Mouse (Mus musculus): ENCODE data around the gene Brd3os.

Gene Brd3os

DNA sequence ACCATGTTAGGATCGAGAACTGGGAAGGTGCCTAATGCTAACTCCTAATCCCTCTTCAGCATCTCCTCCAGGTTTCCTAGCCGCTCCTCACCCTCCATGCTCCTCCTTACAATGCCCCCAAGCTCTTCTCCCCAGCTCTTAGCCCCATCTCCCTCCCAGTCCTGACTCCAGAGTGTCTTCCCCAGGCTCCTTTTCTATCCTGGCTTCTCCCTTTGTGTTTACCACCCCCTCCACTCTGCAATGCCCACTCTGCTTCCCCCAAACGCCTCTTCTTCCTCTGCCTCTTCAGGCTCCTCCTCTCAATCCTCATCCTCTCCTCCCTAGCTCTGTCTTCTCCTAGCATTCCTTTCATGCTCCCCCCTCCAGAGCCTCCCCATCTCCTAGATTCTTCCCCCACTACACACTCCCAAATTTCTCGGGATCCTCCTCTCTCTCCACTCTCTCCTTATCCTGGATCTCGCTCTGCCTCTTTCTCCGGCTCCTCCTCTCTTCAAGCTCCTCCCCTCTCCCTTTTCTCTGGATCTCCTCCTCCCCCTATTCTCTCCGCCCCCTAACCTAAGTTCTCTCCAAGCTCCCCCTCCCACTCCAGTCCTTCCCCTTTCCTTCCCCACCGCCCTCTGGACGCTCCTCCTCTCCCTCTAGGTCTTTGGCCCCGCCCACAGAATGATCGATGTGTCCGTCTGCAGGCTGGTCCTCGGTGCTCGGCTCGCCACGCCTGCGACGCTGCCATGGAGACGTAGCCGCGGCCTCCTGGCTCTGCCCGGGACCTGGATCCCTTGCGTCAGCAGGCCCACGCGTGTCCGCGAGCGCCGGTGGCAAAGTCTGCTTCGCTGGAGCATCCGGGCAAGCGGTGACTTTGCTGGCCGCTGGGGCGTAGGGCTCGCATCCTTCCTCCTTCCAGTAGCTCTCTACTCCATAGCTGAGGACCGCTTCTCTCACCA is at the start of gene Brd3os:
Brd3os (plus strand) TSS at position 558 of the 941 bp plus-strand sequence.
- peak; percentile 100 for DNase-seq (ENCODE audit: low spot score)

DNA sequence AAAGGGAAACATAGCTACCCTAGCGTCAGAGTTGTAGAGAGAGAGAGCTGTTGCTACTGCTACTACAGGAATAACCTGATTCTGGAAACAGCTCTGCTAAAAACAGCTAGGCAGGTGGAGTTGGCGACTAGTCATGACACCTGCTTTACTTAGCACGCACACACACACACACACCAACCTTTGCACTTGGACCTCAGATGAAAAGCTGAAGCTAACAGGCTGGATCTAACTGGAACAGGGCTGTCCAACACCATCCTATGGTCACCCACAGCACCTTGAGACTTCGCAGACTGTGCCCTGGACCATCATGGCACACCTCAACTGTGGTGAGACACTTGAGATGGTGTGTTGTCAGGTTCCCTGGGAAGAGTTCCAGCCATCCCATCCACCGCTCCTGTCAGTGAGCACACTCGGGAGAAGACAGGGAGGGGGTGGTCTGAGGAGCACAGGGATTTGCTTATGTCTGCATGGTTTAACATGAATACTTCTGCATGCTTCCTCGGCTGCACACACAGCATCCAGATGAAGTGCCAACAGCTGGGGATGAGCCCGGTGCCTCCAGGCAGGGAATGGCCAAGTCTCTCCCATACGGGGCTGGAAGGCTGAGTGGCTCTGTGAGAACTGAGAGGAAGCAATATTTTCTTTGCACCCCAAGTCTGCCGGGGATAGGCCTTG is 47.8 kb upstream of the Brd3os start:
- DNase-seq (ENCODE audit: low spot score) = no peak

- DNase-seq (ENCODE audit: low spot score) = no peak
These were observed 45.3 kb upstream of the Brd3os start for GRCm38 (mm10) chr2:27396656-27397440.

DNA sequence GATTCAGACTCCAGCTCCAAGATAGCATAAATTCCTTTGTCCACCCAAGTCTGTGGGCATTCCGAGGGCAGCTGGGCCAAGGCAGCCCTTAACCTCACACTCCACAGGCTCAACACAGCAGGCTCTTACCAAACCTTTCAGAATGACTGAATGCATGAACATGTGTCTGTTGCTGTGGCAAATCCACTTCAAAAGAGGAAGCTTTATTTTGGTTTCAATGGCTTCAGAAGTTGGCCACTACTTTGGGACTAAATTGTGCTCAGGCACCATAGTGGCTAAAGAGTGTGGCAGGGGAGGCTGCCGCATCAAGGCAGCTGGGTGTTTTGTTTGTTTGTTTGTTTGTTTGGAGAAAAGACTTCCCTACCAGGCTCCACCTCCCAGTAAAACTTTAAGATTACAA is 42.0 kb upstream of the Brd3os start:
- DNase-seq (ENCODE audit: low spot score) = no peak

GRCm38 (mm10) chr2:27401544-27401943 is 40.6 kb upstream of the Brd3os start:
- DNase-seq (ENCODE audit: low spot score) = no peak

DNA sequence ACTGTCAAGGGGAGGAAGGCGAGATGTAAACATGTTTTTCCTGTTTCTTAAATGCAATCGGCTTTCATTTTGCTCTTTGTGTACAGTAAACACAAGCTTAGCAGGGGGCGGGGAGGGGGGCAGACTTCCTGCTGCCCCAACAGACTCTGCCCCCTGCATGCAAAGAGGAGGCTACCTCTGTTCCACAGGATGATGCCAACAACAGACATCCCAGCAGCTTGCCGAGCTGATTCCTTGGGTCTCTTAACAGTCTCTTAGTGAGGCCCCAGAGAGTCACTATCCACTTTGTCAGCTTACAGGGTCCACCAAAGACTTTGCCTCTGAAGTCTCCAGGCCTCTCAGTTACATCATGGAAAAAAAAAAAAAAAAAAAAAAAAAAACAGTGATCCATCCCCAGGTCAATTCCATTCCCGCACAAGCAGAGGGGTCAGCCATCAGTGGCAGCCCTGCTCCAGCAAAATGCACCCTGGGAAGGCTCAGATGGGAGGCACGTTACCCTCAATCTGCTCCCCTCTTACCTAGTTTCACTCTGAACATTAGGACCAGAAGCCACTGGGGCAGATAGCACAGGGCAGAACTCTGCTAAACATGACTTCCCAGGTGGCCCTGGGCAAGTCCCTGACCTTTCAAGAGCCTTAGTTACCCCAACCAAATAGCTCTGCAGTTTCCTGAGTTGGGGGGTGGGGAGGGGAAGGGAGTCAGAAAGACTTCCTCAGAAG is 37.6 kb upstream of the Brd3os start:
- no peak for DNase-seq (ENCODE audit: low spot score)

GRCm38 (mm10) chr2:27405094-27405884 is 36.8 kb upstream of the Brd3os start:
- no peak for DNase-seq (ENCODE audit: low spot score)

DNA sequence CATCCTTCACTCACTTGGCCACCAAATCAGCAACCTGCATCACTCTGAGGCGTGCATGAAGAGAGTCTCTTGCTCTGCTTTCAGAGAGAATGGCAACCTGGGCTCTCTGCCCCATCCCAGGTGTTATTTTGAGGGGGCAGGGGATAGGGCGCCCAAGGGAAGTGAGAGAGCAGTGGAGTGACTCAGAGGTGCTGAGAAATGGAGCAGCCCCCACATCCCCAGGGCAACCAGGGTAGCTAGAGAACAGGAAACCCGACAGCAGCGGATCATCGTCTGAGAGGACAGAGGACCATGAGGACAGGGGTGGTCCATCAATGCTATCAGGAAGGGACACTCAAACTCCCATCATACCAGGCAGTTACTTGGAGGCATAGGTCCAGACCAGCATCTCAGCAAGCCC is 35.2 kb upstream of the Brd3os start:
- DNase-seq (ENCODE audit: low spot score) = no peak

DNA sequence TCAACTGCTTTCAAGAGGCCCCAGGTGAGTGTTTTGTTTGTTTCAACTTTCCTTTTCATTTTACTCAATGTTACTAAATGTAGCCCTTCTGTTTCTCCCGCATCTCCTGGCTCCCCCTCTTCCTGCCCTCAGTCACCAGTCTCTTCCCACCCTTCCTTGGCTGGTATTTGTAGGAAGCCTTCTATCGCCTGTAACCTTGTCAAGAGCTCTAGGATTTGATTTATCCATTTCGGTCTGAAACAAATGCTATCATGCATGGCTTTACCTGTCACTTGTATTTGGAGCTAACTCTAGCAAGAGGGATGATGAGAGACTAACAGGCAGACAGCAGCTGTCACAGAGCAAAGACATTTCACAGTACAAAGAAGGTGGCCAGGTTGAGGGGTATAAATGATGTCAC is 33.9 kb upstream of the Brd3os start:
- DNase-seq (ENCODE audit: low spot score) = no peak

- no peak for DNase-seq (ENCODE audit: low spot score)
These were observed 31.5 kb upstream of the Brd3os start for GRCm38 (mm10) chr2:27410518-27411140.

DNA sequence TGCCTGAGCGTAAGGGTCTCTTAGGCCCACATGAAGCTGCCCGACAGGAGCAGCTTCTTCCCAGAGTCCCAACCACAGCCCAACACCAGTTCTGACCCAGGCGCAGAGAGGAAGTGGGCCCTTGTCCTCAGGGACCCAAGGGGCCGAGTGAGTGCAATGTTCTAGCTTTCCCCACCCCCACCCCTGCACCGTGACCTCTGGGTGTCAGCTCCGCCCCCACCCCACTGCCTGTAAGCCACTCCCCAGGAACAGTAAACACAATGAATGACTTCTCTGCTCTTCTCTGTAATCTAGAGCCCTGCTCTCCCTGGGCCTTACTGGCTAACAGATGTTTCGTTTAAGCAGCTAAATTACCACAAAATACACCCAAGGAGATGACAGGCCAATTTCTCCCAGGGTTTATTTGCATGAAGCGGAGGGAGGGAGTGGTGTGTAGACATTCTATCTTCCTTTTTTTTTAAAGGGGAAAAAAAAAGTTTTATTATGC is 30.4 kb upstream of the Brd3os start:
- DNase-seq (ENCODE audit: low spot score) = peak; percentile 75

DNA sequence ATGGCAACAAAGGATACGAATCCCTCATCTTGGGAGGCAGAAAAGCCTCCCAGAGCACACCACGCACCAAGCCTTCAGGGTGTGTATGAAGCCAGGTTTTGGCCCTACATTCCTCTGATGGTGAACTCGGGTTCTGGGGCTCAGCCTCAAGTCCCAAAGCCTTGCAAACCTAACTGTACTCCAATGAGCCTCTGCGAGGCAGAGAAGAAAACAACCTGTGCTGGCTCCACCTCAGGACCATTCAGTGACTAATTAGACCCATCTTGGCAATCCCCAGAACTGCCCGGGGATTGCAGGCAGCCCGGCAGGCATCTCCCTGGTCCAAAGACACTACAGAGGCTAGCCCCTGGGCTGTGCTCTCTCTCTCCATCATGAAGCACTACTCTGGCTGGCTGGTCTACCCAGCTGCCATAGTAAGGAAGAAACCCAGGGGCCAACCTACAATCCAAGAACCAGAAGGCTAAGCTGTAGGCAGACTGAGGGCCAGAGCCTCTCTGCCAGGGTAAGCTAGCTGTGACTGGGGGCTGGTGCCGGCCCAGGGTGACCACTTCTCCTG is 29.8 kb upstream of the Brd3os start:
- DNase-seq (ENCODE audit: low spot score) = no peak

GRCm38 (mm10) chr2:27413582-27413935 is 28.6 kb upstream of the Brd3os start:
- DNase-seq (ENCODE audit: low spot score) = peak; percentile 59

DNA sequence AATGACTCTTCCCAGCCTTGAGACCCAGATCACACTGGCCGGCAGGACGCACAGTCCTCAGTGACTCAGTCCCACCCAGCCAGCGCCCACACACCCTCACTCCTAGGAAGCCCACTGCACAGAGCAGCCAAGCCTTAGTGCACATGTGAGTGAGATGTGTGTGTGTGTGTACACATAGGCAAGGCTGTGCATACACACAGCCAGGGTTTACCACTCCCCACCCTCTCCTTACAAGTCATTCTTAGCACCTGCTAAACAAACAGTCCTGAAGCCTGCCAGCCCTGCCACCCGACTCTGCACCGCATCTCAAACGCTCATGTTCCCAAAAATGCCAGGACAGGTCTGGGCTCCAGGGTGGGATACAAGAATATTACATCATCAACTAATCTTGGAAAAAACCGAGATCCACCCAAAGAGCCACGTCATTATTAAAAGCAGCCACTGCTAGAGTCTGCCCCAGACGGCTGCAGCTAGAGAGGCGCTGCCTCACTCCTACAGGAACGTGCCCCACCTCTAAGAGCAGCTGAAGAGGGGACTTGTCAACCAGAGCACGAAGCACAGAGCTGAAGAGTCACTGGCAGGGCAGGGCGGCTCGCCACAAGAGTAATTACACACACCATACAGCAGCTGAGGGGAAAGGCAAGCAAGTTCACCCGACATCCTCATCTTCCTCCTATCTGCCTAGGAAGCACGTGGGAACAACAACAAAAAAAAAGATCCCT is 28.0 kb upstream of the Brd3os start:
- DNase-seq (ENCODE audit: low spot score) = peak; percentile 62

DNA sequence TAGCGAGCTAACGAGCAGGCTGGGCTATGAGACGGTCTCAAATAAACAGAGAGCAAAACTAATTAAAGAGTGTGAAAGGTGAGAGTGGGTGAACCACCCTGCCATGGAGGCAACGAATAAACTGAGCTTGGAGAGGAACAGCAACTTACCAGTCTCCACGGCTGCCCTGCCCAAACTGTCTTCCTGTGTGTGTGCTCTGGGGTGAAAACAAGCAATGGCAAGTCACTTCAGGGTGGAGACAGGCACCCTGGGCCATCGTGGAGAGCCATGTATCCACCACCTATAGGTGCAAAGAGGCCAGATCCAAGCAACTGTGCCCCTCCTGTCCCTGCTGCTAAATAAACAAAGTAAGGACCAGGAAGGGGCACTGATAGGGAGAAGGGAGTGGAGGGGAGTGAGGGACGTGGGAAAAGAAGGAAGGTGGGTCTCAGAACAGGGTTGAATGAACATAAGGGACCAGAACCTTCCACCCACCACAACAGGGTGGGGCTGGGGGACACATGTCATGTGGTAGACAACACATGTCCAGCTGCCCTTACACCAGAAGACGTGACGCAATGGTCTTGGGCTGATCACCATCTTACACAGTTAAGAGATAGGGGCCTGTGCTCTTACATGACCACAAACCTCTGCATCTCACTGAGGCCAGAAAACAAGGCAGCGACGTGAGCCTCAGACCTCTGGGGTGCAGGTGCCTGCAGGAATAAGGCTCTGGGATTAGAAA is 26.9 kb upstream of the Brd3os start:
- no peak for DNase-seq (ENCODE audit: low spot score)

GRCm38 (mm10) chr2:27416425-27416824 is 25.7 kb upstream of the Brd3os start:
- no peak for DNase-seq (ENCODE audit: low spot score)

- DNase-seq (ENCODE audit: low spot score) = no peak
These were observed 24.4 kb upstream of the Brd3os start for GRCm38 (mm10) chr2:27417648-27418153.

- DNase-seq (ENCODE audit: low spot score) = no peak
These were observed 23.5 kb upstream of the Brd3os start for GRCm38 (mm10) chr2:27418577-27419070.

Measured in embryo, embryonic 10.5 days (tissue).